30 mouse cellular contexts compared by ENCODE assay signal in the genomic region with DNA sequence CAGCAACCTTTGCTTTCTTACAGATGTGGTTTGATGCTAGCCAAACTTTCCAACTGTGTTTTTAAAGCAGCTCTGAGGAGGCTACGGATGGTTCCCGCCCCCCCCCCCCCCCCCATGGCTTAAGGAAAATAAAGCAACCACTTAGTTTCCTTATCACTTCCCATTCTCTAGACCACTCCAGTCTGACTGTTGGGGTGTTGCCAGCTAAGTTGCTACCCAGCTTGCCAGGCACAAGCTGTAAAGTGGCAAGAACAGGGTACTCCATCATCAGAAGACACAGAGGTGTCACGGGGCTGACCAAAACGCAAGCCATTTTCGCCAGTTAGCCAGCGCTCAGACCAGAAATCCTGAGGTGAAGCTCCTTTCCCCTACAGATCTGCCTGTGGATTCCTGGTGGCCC.
DNase-seq lines count a peak whose midpoint lies in the region; ATAC-seq and TF ChIP-seq lines count a peak whose summit lies in the region.
"Had no signal": no experiment of that assay in that cellular context is flagged by ENCODE, and none has a peak within 500 bp of the region (broad histone marks: within the 10 kb centered on the region; RNA-seq: fewer than 3 reads in every experiment).

No protein-coding gene starts in this region.

- peaks cover 11% of the 10 kb centered on the region for H3K27me3 ChIP-seq in heart, embryonic 15.5 days
- no peaks in the 10 kb centered on the region for H3K27me3 ChIP-seq in lung, embryonic 15.5 days
- peaks cover 14% of the 10 kb centered on the region for H3K27me3 ChIP-seq in limb, embryonic 13.5 days
- H3K27me3 ChIP-seq in forebrain, embryonic 14.5 days (replicated peaks; ENCODE audit: control insufficient read depth, insufficient read depth, low read length): no peaks in the 10 kb centered on the region
- H3K27me3 ChIP-seq: liver, embryonic 15.5 days had no signal

- WGBS in heart, embryonic 15.5 days: 43% methylated on average over 6 of the region's 6 CpGs
- WGBS in lung, embryonic 15.5 days: 33% methylated on average over 6 of the region's 6 CpGs
- 40% methylated on average over 6 of the region's 6 CpGs for WGBS in lung, adult 2 months
- WGBS in limb, embryonic 13.5 days: 63% methylated on average over 6 of the region's 6 CpGs
- 79% methylated on average over 6 of the region's 6 CpGs for WGBS in forebrain, embryonic 14.5 days

- no peak for TF ChIP-seq CTCF in lung, adult 2 months (IDR thresholded peaks at IDR 0.05; ENCODE audit: insufficient read depth, low read length)

- H3K9me3 ChIP-seq in heart, embryonic 15.5 days (replicated peaks): no peaks in the 10 kb centered on the region
- H3K9me3 ChIP-seq in lung, embryonic 15.5 days: no peaks in the 10 kb centered on the region
- H3K9me3 ChIP-seq in limb, embryonic 13.5 days: no peaks in the 10 kb centered on the region
- H3K9me3 ChIP-seq in forebrain, embryonic 14.5 days (replicated peaks; ENCODE audit: control insufficient read depth, low read length): no peaks in the 10 kb centered on the region
- H3K9me3 ChIP-seq: embryonic facial prominence, embryonic 13.5 days; forebrain, embryonic 10.5 days; hindbrain, embryonic 12.5 days; liver, embryonic 15.5 days; midbrain, embryonic 10.5 days; midbrain, embryonic 15.5 days; neural tube, embryonic 15.5 days had no signal

- H3K4me3 ChIP-seq in heart, embryonic 15.5 days: no peak overlapping the region
- H3K4me3 ChIP-seq in lung, embryonic 15.5 days: no peak overlapping the region
- H3K4me3 ChIP-seq in lung, adult 2 months (replicated peaks; ENCODE audit: extremely low read depth, low read depth, low read length): no peak overlapping the region
- no peak overlapping the region for H3K4me3 ChIP-seq in limb, embryonic 13.5 days
- H3K4me3 ChIP-seq in forebrain, embryonic 14.5 days (ENCODE audit: low read depth, low read length): no peak overlapping the region
- H3K4me3 ChIP-seq: embryonic facial prominence, embryonic 13.5 days; forebrain, embryonic 10.5 days; hindbrain, embryonic 12.5 days; liver, embryonic 15.5 days; midbrain, embryonic 10.5 days; midbrain, embryonic 15.5 days; neural tube, embryonic 15.5 days had no signal

- no peak for DNase-seq in heart, postnatal 4 days
- DNase-seq in lung, adult 2 months: no peak
- DNase-seq in forebrain, embryonic 14.5 days (ENCODE audit: low spot score): no peak
- DNase-seq: adrenal gland, postnatal 25 days; cerebellum, adult 11-12 months; cerebellum, adult 9-11 months; kidney, adult 8-10 months; kidney, postnatal 4 days; layer of hippocampus, postnatal 36 days; left cerebral cortex, postnatal 4 days; retina, postnatal 1 day; right cerebral cortex, postnatal 14 days; spleen, adult 18-20 months; thymus, adult 18-20 months; thymus, postnatal 25 days had no signal

- no peak for ATAC-seq in heart, embryonic 15.5 days (replicated peaks; ENCODE audit: insufficient number of reproducible peaks, insufficient read depth, low FRiP score, low read depth)
- no peak for ATAC-seq in lung, embryonic 15.5 days (ENCODE audit: borderline replicate concordance, extremely low read depth, low FRiP score, low TSS enrichment)
- ATAC-seq in limb, embryonic 13.5 days (ENCODE audit: low FRiP score, low read depth): no peak
- peak; percentile 10; the same call in 1 of the 2 replicates for ATAC-seq in megakaryocyte progenitor cell, adult 5-6 weeks (replicated peaks; ENCODE audit: poor library complexity)
- no peak for ATAC-seq in forebrain, embryonic 14.5 days
- ATAC-seq: CD4-positive, CD25-positive, alpha-beta regulatory T cell, adult 4 months; forebrain, embryonic 16.5 days had no signal

- peaks cover 21% of the 10 kb centered on the region for H3K4me1 ChIP-seq in heart, embryonic 15.5 days (replicated peaks)
- H3K4me1 ChIP-seq in lung, embryonic 15.5 days: peaks cover 26% of the 10 kb centered on the region
- H3K4me1 ChIP-seq in lung, adult 2 months (ENCODE audit: control insufficient read depth, insufficient read depth, low read length): no peaks in the 10 kb centered on the region
- H3K4me1 ChIP-seq in limb, embryonic 13.5 days: peaks cover 23% of the 10 kb centered on the region
- no peaks in the 10 kb centered on the region for H3K4me1 ChIP-seq in forebrain, embryonic 14.5 days (ENCODE audit: control insufficient read depth, insufficient read depth, low read length)
- H3K4me1 ChIP-seq: liver, embryonic 15.5 days had no signal

- no peak for TF ChIP-seq POLR2A in lung, adult 2 months (IDR thresholded peaks at IDR 0.05; ENCODE audit: borderline replicate concordance, extremely low read depth, low read depth, low read length)

- H3K27ac ChIP-seq in heart, embryonic 15.5 days: no peak overlapping the region
- H3K27ac ChIP-seq in lung, embryonic 15.5 days: peak overlapping the region; percentile 24; the same call in 1 of the 2 replicates
- peak overlapping the region; percentile 44; the same call in 1 of the 2 replicates for H3K27ac ChIP-seq in limb, embryonic 13.5 days
- H3K27ac ChIP-seq in forebrain, embryonic 14.5 days (ENCODE audit: low read depth, low read length): no peak overlapping the region
- H3K27ac ChIP-seq: embryonic facial prominence, embryonic 13.5 days; forebrain, embryonic 10.5 days; hindbrain, embryonic 12.5 days; kidney, postnatal 0 days; liver, embryonic 15.5 days; midbrain, embryonic 10.5 days; midbrain, embryonic 15.5 days; neural tube, embryonic 15.5 days; stomach, postnatal 0 days had no signal

- no peaks in the 10 kb centered on the region for H3K36me3 ChIP-seq in heart, embryonic 15.5 days
- H3K36me3 ChIP-seq in lung, embryonic 15.5 days: no peaks in the 10 kb centered on the region
- H3K36me3 ChIP-seq in limb, embryonic 13.5 days: no peaks in the 10 kb centered on the region
- H3K36me3 ChIP-seq in forebrain, embryonic 14.5 days (ENCODE audit: control insufficient read depth, insufficient read depth, low read length): no peaks in the 10 kb centered on the region
- H3K36me3 ChIP-seq: embryonic facial prominence, embryonic 13.5 days; forebrain, embryonic 10.5 days; hindbrain, embryonic 12.5 days; liver, embryonic 15.5 days; midbrain, embryonic 10.5 days; midbrain, embryonic 15.5 days; neural tube, embryonic 15.5 days had no signal

- peak overlapping the region; percentile 9; the same call in 1 of the 2 replicates for H3K4me2 ChIP-seq in heart, embryonic 15.5 days
- H3K4me2 ChIP-seq in lung, embryonic 15.5 days: no peak overlapping the region; the same call in 1 of the 2 replicates
- H3K4me2 ChIP-seq in limb, embryonic 13.5 days (replicated peaks): peak overlapping the region; percentile 31; the same call in 1 of the 2 replicates
- no peak overlapping the region for H3K4me2 ChIP-seq in forebrain, embryonic 14.5 days (ENCODE audit: low read length)
- H3K4me2 ChIP-seq: embryonic facial prominence, embryonic 13.5 days; hindbrain, embryonic 12.5 days; liver, embryonic 15.5 days; midbrain, embryonic 15.5 days; neural tube, embryonic 15.5 days had no signal

- no peak overlapping the region for H3K9ac ChIP-seq in heart, embryonic 15.5 days
- H3K9ac ChIP-seq in lung, embryonic 15.5 days: no peak overlapping the region
- H3K9ac ChIP-seq in limb, embryonic 13.5 days: no peak overlapping the region
- no peak overlapping the region for H3K9ac ChIP-seq in forebrain, embryonic 14.5 days (ENCODE audit: low read length)
- H3K9ac ChIP-seq: embryonic facial prominence, embryonic 13.5 days; hindbrain, embryonic 12.5 days; liver, embryonic 15.5 days; midbrain, embryonic 15.5 days; neural tube, embryonic 15.5 days had no signal

Comparison
In these comparisons a context has a peak if more than half of its experiments do, and no peak if none do; other contexts are left out.
1. H3K27ac ChIP-seq: peak in lung, embryonic 15.5 days (single experiment) and limb, embryonic 13.5 days (single experiment); none in heart, embryonic 15.5 days (single experiment) and forebrain, embryonic 14.5 days (single experiment).
2. H3K4me2 ChIP-seq: peak in heart, embryonic 15.5 days (single experiment) and limb, embryonic 13.5 days (single experiment); none in lung, embryonic 15.5 days (single experiment) and forebrain, embryonic 14.5 days (single experiment).